8 mouse cellular contexts compared by ENCODE assay signal in the genomic region with DNA sequence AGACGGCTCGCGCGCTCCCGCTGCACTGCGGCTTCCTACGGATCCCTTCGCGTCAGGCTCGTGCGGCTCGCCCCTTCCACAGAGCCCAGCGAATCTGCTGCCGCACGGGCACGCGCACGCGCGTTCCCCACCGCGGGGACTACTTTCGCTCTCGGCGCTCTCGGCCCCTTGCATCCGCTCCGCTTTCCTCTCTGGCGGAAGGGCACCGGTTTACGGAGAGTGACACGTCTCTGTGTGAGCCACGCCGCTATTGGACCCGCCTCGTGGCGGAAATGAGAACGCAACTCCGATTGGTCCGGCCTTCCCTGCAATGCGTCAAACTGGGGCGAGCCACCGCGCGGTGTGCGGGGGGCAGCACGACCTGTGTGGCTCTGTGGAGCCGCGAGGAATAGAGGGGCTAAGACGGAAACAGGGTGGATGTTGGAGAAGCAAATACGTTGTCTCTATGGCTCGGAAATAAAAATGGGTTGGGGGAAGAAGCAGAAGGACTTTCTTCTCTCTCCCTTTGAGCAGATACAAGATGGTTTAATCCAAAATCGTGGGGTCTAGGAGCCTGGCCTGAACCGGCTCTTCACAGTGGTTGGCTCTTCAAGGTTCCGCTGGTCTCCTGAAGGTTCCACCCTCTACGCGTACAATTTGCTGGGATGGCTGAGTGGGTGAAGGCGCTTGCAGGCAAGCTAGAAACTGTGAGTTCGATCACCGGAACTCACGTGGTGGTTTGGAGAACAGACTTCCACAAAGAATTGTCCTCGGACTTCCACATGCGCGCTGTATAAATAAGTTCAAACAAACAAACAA. TPM values are rescaled to one million over a fixed set of nuclear protein-coding genes. Genes with fewer than 3 reads are reported as not detected.
DNase-seq lines count a peak whose midpoint lies in the region; ATAC-seq and TF ChIP-seq lines count a peak whose summit lies in the region.

A gene (minus strand): TSS at position 78 of the 798 bp plus-strand sequence.

- peak within 1 kb of the TSS; percentile 94 for H3K9ac ChIP-seq in forebrain, embryonic 12.5 days
- peak within 1 kb of the TSS; percentile 93 for H3K9ac ChIP-seq in heart, postnatal 0 days (replicated peaks; ENCODE audit: low read depth, low read length)
- peak within 1 kb of the TSS; percentile 99 for H3K9ac ChIP-seq in liver, embryonic 16.5 days (ENCODE audit: low read depth, low read length)
- peak within 1 kb of the TSS; percentile 88 for H3K9ac ChIP-seq in neural tube, embryonic 13.5 days

- H3K4me2 ChIP-seq in forebrain, embryonic 12.5 days: peak within 1 kb of the TSS; percentile 85
- peak within 1 kb of the TSS; percentile 99 for H3K4me2 ChIP-seq in heart, postnatal 0 days (ENCODE audit: low read depth, low read length)
- H3K4me2 ChIP-seq in liver, embryonic 16.5 days (ENCODE audit: low read depth, low read length): peak within 1 kb of the TSS; percentile 88
- peak within 1 kb of the TSS; percentile 98 for H3K4me2 ChIP-seq in neural tube, embryonic 13.5 days

- peak; percentile 99 for DNase-seq in c-Kit-positive CD71-positive TER-119-positive erythroid progenitor cells, embryonic 14.5 days (ENCODE audit: low spot score)
- DNase-seq in heart, postnatal 0 days (ENCODE audit: low spot score): peak; percentile 98
- peak; percentile 99 to 100 for DNase-seq in kidney, postnatal 4 days

- WGBS in forebrain, embryonic 12.5 days: 2% methylated on average over 63 of the region's 64 CpGs
- WGBS in heart, postnatal 0 days: 2% methylated on average over 64 of the region's 64 CpGs
- WGBS in liver, embryonic 16.5 days (ENCODE audit: insufficient replicate concordance): 1% methylated on average over 64 of the region's 64 CpGs
- WGBS in neural tube, embryonic 13.5 days: 2% methylated on average over 64 of the region's 64 CpGs

- H3K36me3 ChIP-seq in E14TG2a.4 (ENCODE audit: insufficient read depth, low read length): peaks cover 29% of the 10 kb centered on the region
- H3K36me3 ChIP-seq in forebrain, embryonic 12.5 days (replicated peaks): peaks cover 9% of the 10 kb centered on the region
- peaks cover 11% of the 10 kb centered on the region for H3K36me3 ChIP-seq in heart, postnatal 0 days (replicated peaks; ENCODE audit: control insufficient read depth, insufficient read depth, low read length)
- peaks cover 2% of the 10 kb centered on the region; the same call in 1 of the 2 replicates for H3K36me3 ChIP-seq in liver, embryonic 16.5 days (ENCODE audit: control insufficient read depth, insufficient read depth)
- peaks cover 11% of the 10 kb centered on the region for H3K36me3 ChIP-seq in neural tube, embryonic 13.5 days
- peaks cover 6% of the 10 kb centered on the region for H3K36me3 ChIP-seq in testis, adult 2 months (ENCODE audit: control insufficient read depth, insufficient read depth, low read length)

- no peak for TF ChIP-seq CTCF in E14TG2a.4 (conservative IDR thresholded peaks at IDR 0.05; ENCODE audit: low read length)
- no peak for TF ChIP-seq CTCF in heart, postnatal 0 days (IDR thresholded peaks at IDR 0.05; ENCODE audit: low read depth)
- TF ChIP-seq CTCF in testis, adult 2 months (IDR thresholded peaks at IDR 0.05; ENCODE audit: control insufficient read depth, insufficient read depth, insufficient replicate concordance, low read depth, low read length): 0 out of 2 replicates have a peak, but pooled peaks have one; percentile 1

- no peaks in the 10 kb centered on the region for H3K27me3 ChIP-seq in E14TG2a.4 (ENCODE audit: insufficient read depth, low read length)
- H3K27me3 ChIP-seq in forebrain, embryonic 12.5 days: no peaks in the 10 kb centered on the region
- H3K27me3 ChIP-seq in heart, postnatal 0 days (ENCODE audit: control insufficient read depth, insufficient read depth, low read length): no peaks in the 10 kb centered on the region
- no peaks in the 10 kb centered on the region for H3K27me3 ChIP-seq in liver, embryonic 16.5 days (ENCODE audit: control insufficient read depth, insufficient read depth, low read depth, low read length)
- H3K27me3 ChIP-seq in neural tube, embryonic 13.5 days: 0 out of 2 replicates have a peak, but pooled peaks cover 2% of the 10 kb centered on the region
- no peaks in the 10 kb centered on the region for H3K27me3 ChIP-seq in testis, adult 2 months (ENCODE audit: control insufficient read depth, insufficient read depth, low read length)

- ATAC-seq in forebrain, embryonic 12.5 days (ENCODE audit: low FRiP score): peak; percentile 93
- peak; percentile 86 for ATAC-seq in heart, postnatal 0 days (ENCODE audit: insufficient read depth, low read depth)
- peak; percentile 89 for ATAC-seq in liver, embryonic 16.5 days (ENCODE audit: low read depth)
- ATAC-seq in neural tube, embryonic 13.5 days (ENCODE audit: low read depth): peak; percentile 90

- TF ChIP-seq POLR2A in testis, adult 2 months (IDR thresholded peaks at IDR 0.05; ENCODE audit: control insufficient read depth, low read depth, low read length): peak; percentile 67

- H3K4me1 ChIP-seq in E14TG2a.4 (replicated peaks; ENCODE audit: low read depth, low read length): peaks cover 43% of the 10 kb centered on the region
- H3K4me1 ChIP-seq in forebrain, embryonic 12.5 days: peaks cover 39% of the 10 kb centered on the region
- H3K4me1 ChIP-seq in heart, postnatal 0 days (ENCODE audit: control insufficient read depth, insufficient read depth): peaks cover 37% of the 10 kb centered on the region
- peaks cover 40% of the 10 kb centered on the region for H3K4me1 ChIP-seq in liver, embryonic 16.5 days (ENCODE audit: control insufficient read depth, low read depth, low read length)
- H3K4me1 ChIP-seq in neural tube, embryonic 13.5 days (replicated peaks): peaks cover 37% of the 10 kb centered on the region
- peaks cover 27% of the 10 kb centered on the region for H3K4me1 ChIP-seq in testis, adult 2 months (ENCODE audit: control insufficient read depth, insufficient read depth, low read length)

- H3K9me3 ChIP-seq in E14TG2a.4 (ENCODE audit: low read length): no peaks in the 10 kb centered on the region
- H3K9me3 ChIP-seq in forebrain, embryonic 12.5 days: no peaks in the 10 kb centered on the region
- H3K9me3 ChIP-seq in heart, postnatal 0 days (replicated peaks; ENCODE audit: control insufficient read depth, low read length): no peaks in the 10 kb centered on the region
- 0 out of 2 replicates have a peak, but pooled peaks cover 2% of the 10 kb centered on the region for H3K9me3 ChIP-seq in liver, embryonic 16.5 days (replicated peaks; ENCODE audit: control insufficient read depth, low read length)
- H3K9me3 ChIP-seq in neural tube, embryonic 13.5 days: no peaks in the 10 kb centered on the region

- H3K4me3 ChIP-seq in E14TG2a.4 (replicated peaks; ENCODE audit: low read length): peak within 1 kb of the TSS; percentile 100
- H3K4me3 ChIP-seq in forebrain, embryonic 12.5 days (replicated peaks): peak within 1 kb of the TSS; percentile 92
- H3K4me3 ChIP-seq in heart, postnatal 0 days (ENCODE audit: low read depth, low read length): peak within 1 kb of the TSS; percentile 89
- H3K4me3 ChIP-seq in liver, embryonic 16.5 days (ENCODE audit: low read depth, low read length): peak within 1 kb of the TSS; percentile 85
- peak within 1 kb of the TSS; percentile 61 for H3K4me3 ChIP-seq in neural tube, embryonic 13.5 days
- H3K4me3 ChIP-seq in testis, adult 2 months (ENCODE audit: control insufficient read depth, low read depth, low read length): peak within 1 kb of the TSS; percentile 94

- peak; percentile 95; the same call in 1 of the 2 replicates for TF ChIP-seq EP300 in heart, postnatal 0 days (IDR thresholded peaks at IDR 0.05; ENCODE audit: low read depth)

- peak within 1 kb of the TSS; percentile 98 for H3K27ac ChIP-seq in forebrain, embryonic 12.5 days
- peak within 1 kb of the TSS; percentile 95 for H3K27ac ChIP-seq in heart, postnatal 0 days (ENCODE audit: low read depth)
- peak within 1 kb of the TSS; percentile 94 for H3K27ac ChIP-seq in liver, embryonic 16.5 days (ENCODE audit: low read length)
- peak within 1 kb of the TSS; percentile 96 for H3K27ac ChIP-seq in neural tube, embryonic 13.5 days (replicated peaks)
- H3K27ac ChIP-seq in testis, adult 2 months (ENCODE audit: control insufficient read depth, insufficient read depth, low read depth, low read length): peak within 1 kb of the TSS; percentile 100

RNA-seq across cellular contexts. Expression of the gene that starts here (rescaled TPM):
- polyA plus RNA-seq in forebrain, embryonic 12.5 days (2016; fragmentation: Nextera tagmentation; extraction: Ambion mirVana): 227 and 234 TPM in 2 replicates
- total RNA-seq in heart, postnatal 0 days (2014; rRNA removed; ENCODE audit: low replicate concordance): 342 and 417 TPM in 2 replicates
- 101 and 107 TPM in 2 replicates for polyA plus RNA-seq in heart, postnatal 0 days (2015; fragmentation: Nextera tagmentation; extraction: Ambion mirVana)
- polyA plus RNA-seq in liver, embryonic 16.5 days (2015; fragmentation: Nextera tagmentation; extraction: Ambion mirVana): 81.6 and 86.6 TPM in 2 replicates
- 275 and 297 TPM in 2 replicates for polyA plus RNA-seq in neural tube, embryonic 13.5 days (2015; fragmentation: Nextera tagmentation; extraction: Ambion mirVana)
- polyA plus RNA-seq in testis, adult 2 months (2012; rRNA removed): 433 and 509 TPM in 2 replicates

Comparison
In these comparisons a context has a peak if more than half of its experiments do, and no peak if none do; other contexts are left out.
1. Peak in every context shown above with its lines: DNase-seq, ATAC-seq, H3K4me3 ChIP-seq and H3K27ac ChIP-seq.